Mouse (Mus musculus) midbrain, embryonic 15.5 days (tissue): ENCODE data around the gene Syt1. TPM values are rescaled to one million over a fixed set of nuclear protein-coding genes. Genes with fewer than 3 reads are reported as not detected.

Source experiments
- ATAC-seq: fragments of 200-750 bp; cut with Nextera tagmentation; replicated peaks from 2 replicates; pipeline ENCODE4 v1.8.0; 2017; ENCODE audit warnings: moderate TSS enrichment
- H3K27ac ChIP-seq: fragments of 300-500 bp; sonication (generic); 2 replicates; pipeline ENCODE4 v1.5.1; 2015; ENCODE audit warnings: mild to moderate bottlenecking, inconsistent platforms
- H3K27me3 ChIP-seq: fragments of 300-500 bp; sonication (generic); replicated peaks from 2 replicates; pipeline ENCODE4 v1.6.1; 2015; ENCODE audit warnings: inconsistent platforms
- H3K36me3 ChIP-seq: fragments of 300-500 bp; sonication (generic); replicated peaks from 2 replicates; pipeline ENCODE4 v1.6.1; 2015; ENCODE audit warnings: inconsistent platforms
- H3K4me1 ChIP-seq: fragments of 300-500 bp; sonication (generic); 2 replicates; pipeline ENCODE4 v1.6.1; 2015; ENCODE audit warnings: inconsistent platforms
- H3K4me2 ChIP-seq: fragments of 300-500 bp; sonication (generic); 2 replicates; pipeline ENCODE4 v1.6.1; 2015; ENCODE audit warnings: inconsistent platforms, mild to moderate bottlenecking, moderate library complexity
- H3K4me3 ChIP-seq: fragments of 300-500 bp; sonication (generic); 2 replicates; pipeline ENCODE4 v1.5.1; 2015; ENCODE audit warnings: mild to moderate bottlenecking, inconsistent platforms
- H3K9ac ChIP-seq: fragments of 300-500 bp; sonication (generic); 2 replicates; pipeline ENCODE4 v1.6.1; 2015; ENCODE audit warnings: mild to moderate bottlenecking, inconsistent platforms
- H3K9me3 ChIP-seq: fragments of 300-500 bp; sonication (generic); 2 replicates; pipeline ENCODE4 v1.6.1; 2016; ENCODE audit warnings: inconsistent platforms
- WGBS: fragments of 180-500 bp; shearing (Covaris S2); methylation state at CpG from one replicate; pipeline ENCODE4 v1.1.7; 2015; ENCODE audit warnings: mixed read lengths; 5-methylcytosine and 5-hydroxymethylcytosine counted together
- polyA plus RNA-seq: library from polyadenylated mRNA; unstranded; fragments of >200 nt; fragmentation: Nextera tagmentation; extraction: Ambion mirVana; gene quantifications from 2 replicates; pipeline ENCODE4 v1.2.1, GENCODE M21; 2015

Gene Syt1
- polyA plus RNA-seq, 1 experiment from 2014 or later, result 121 TPM

DNA sequence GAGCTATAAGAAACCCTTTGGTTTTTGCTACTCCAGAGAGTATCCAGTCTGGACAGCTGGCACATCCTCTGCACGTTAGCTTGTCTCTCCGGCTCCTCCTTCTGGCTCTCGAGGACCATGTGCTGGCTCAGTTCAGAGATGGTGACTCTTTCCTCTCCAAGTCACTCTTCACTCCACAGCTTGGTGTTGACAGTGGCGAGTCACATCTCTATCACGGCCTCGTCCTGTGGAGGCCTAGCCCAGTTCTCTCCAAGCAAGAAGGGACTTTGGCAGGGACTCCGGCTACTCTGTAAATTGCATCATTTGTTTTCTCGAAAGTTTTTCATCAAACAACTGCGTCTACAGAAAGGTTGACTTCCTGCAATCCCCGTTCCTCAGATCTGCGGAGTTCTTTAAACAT is 562.4 kb downstream of the Syt1 start:
- WGBS, result 85% methylated on average over 11 of the region's 11 CpGs
- H3K9ac ChIP-seq, result no peak overlapping the region
- H3K4me3 ChIP-seq, result no peak overlapping the region
- H3K4me1 ChIP-seq, result peaks cover 5% of the 10 kb centered on the region; the same call in 1 of the 2 replicates
- H3K27me3 ChIP-seq, result peaks cover 3% of the 10 kb centered on the region; the same call in 1 of the 2 replicates
- no peaks in the 10 kb centered on the region for H3K36me3 ChIP-seq
- no peaks in the 10 kb centered on the region for H3K9me3 ChIP-seq
- no peak overlapping the region for H3K4me2 ChIP-seq
- no peak for ATAC-seq
- H3K27ac ChIP-seq, result no peak overlapping the region
